Mouse (Mus musculus) retina, adult 2 months (tissue): Measurements from ENCODE around the gene Ncapd2.
A peak's percentile ranks its signal among the peaks of the same experiment; 100 is the strongest.

Experiments used
- DNase-seq: peaks from one replicate; pipeline ENCODE4 v3.0.0-alpha.2; 2012; ENCODE audit warnings: low read depth, low spot score

Gene Ncapd2

DNA sequence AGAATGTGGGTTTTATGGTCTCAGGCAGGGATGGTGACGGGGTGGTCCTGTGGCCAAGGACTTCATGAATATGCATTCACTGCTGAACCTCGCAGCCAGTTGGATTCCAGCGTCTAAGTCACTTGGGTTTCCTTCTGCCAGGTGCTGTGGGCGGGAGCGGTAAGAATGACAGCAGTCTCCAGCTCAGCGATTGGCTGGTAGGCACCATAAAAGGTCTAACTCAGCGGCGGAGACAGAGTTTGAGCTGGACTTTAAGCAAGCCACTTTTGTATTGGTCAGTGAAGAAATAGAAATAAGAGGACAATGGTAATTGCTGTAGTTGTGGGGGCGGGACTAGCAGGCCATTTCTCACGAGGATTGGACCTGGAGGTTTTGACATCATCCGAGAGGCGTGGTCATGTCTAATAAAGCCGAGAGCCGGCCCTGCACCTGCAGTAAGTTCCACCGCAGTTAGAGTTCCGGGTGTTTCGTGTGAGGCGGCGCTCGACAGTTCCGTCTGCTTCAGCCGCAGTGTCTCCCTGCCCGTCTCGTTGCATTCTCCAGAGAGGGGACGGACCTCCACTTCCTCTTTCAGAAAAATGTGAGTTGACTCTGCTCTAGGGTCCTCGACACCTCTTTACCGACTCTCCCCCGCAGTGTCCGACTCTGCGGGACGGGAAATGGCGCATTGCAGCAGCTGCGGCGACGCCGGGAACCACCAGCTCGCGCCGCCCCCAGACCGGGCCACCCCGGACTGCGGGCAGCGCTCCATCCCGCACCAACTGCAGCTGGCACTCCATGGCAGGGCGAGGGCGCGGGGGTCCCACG, 23.9 kb upstream of the Ncapd2 start, which contains the start of gene Vamp1:
Gene Vamp1 (plus strand): TSS at position 404 of the 807 bp plus-strand sequence.
- peak; percentile 92 for DNase-seq

DNA sequence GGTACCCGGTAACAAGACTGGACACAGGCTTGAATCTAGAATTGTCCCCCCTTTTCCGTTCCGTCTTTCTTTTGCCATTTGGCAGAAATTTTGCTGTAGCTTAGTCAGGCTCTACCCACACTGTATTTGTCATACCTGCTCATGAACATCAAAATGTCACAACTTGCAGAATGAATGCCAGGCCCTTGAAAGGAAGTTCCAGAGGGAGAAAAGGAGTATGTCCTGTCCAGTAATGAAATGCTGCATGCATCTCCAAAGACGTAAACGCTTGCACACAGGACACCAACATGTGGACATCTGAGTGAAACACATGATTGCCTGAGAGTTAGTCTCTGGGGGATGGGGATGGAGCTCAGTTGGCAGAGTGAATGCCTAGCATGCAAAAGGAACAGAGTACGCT, 22.2 kb upstream of the Ncapd2 start:
- no peak for DNase-seq

DNA sequence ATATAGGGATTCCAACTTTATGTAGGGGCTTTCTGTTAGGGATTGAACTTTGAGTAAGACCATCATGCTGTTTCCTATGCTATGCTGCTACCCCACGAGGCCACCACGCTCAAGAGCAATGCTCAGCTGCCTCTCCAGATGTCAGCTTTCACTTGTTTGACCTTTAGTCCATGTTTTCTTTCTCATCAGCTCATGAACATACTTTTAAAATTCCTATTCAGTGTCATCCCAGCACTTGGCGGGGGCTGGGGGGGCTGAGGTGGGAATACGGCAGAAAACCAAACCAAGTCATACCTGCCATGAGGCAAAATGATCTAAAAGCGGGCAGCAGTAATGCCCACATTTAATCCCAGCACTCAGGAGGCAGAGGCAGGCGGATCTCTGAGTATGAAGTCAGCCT, 21.6 kb upstream of the Ncapd2 start:
- no peak for DNase-seq

DNA sequence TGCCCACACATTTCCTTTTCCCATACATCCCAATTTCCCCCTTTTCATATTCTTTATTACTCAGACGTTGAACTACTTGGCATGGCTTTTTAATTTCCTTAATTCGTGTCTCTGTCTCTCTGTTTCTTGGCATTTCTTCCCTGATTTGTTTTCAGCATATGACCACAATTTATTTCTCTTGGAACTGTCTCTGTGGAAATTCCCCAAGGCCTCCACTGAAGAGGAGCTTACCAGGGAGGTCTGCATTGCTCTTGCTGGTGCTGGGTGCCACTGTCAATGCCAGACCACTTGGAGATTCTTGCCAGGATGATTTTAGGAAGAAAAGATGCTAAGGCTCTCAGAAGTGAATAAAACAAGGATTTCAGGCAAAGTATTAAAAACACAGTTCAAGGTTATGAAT, 21.1 kb upstream of the Ncapd2 start:
- no peak for DNase-seq

DNA sequence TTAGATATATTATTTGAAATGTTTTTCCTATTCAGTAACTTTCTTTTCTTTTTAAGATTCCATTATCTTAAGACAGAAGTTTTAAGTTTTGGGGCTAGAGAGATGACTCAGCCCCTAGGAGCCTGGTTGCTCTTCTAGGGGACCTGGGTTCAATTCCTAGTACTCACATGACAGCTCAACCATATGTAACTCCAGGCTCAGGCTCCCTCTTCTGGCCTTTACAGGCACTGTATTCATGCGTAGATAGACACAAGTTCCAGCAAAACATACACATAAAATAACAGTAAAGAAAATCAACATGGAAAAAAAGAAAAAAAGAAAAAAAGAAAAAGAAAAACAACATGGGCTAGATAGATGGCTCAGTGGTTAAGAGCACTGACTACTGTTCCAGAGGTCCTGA, 18.9 kb upstream of the Ncapd2 start:
- no peak for DNase-seq

DNA sequence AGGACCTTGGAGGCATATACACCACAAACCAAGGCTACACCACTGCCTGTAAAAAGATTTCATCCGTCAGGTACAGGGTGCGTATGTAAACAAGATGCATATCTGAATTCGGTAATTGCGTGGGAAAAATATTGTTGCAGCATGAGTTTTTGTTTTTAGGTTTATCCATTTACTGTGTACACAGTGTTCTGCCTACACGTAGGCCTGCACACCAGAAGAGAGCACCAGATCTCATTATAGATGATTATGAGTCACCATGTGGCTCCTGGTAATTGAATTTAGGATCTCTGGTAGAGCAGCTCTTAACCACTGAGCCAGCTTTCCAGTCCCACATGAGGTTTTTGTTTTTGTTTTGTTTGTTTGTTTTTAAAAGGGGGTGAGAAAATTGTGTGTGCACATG, 5.7 kb upstream of the Ncapd2 start:
- no peak for DNase-seq

DNA sequence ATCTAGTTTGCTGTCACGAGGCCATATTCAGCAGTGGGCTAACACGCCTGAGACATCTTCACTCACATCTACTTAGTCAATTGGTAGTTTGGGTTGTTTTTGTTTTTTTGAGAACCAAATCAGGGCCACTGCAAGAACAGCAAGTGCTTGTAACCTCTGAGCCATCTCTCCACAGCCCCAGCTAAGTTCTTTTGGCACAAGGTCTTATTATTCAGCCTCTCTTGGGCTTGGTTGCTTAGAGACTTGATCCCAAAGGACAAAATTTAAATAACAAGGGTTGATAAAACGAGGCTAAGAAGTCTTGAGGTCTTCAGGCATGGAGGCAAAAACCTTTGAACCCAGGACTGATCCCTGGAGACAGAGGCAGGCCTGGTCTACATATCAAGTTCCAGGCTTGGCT, 4.8 kb upstream of the Ncapd2 start:
- DNase-seq: no peak

DNA sequence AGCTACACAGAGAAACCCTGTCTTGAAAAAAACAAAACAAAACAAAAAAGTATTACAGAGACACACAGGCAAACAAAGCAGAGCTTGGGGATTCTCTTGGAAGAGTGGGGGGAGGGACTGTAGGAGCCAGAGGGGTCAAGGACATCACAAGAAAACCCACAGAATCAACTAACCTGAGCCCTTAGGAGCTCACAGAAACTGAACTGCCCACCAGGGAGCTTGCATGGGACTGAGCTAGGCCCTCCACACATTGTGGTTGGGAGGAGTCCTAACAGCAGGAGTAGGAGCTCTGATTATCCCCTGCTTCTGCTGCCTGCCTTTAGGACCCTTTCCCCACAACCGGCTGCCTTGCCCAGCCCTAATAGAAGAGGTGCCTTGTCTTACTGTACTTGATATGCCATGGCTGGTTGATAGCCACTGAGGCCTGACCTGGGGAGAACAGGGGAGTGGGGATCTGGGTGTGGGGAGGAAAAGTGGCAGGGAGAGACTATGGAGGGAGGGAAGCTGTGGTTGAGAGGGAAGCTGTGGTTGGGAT, 4.1 kb upstream of the Ncapd2 start:
- DNase-seq: no peak

DNA sequence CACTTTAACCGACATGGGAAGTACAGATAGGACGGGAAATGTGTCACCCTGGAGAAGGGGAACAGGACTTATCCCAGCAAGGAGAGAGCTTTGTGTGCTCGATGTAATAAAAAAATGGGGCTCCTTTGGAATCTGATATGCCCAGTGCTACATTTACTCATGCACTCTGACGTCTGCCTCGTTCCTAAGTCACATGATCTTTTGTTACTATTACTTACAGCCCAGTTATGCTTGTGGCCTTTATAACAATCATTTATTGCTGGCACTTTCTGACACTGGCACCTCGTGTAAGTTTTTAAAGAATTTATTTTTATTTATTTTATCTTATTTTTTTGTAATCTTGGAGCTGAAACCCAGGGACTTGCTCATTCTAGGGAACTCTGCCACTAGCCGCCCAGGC, 1.9 kb upstream of the Ncapd2 start:
- DNase-seq: no peak

DNA sequence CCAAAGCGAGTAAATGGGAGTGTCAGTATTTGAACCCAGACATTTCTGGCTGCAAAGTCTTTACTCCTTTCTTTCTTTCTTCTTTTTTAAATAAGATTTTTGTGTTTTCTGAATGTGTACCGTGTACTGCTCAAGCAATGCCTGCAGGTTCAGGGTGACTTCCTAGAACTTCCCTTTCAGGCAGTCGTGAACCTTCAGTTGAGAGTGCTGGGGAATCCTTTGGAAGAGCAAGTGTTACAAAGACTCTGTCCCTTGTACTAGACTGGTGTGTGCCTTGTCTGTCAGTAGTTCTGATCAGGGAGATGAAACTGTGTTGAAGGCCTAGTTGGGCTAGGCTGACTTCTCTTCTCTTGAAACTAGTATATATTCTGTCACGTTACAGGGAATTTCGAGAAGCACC, 1.3 kb upstream of the Ncapd2 start:
- no peak for DNase-seq

DNA sequence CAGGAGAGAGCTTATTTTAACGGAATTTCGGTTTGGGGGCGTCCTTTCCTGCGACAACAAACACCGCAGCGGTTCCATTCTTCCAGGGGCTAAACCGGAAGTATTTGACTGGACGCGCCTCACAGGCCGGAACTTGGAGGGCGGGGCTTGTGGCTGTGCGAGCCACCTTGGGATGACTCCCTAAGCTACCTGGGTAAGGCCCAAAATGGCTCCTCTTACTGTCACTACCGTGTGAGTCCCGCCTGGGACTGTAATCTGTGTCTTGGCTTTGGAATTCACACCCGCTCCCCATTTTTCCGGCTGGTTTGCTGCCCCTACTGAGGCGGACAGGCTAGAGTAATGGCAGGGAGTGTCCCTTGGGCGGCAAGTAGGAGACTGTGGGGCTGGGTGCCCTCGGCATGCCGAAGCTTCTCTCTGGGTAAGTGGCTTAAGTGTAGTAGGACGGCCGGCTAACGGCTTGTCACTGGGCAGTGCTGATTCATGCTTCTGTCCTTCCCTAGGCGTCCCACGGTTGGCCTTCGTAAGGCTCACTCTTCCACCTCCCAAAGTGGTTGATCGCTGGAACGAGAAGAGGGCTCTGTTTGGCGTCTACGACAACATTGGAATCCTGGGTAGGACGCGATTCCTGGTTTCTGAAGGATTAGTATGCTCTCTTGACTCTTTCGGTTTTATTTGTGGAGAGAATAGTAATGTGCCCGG, 664 bp upstream of the Ncapd2 start:
- DNase-seq: peak; percentile 91

DNA sequence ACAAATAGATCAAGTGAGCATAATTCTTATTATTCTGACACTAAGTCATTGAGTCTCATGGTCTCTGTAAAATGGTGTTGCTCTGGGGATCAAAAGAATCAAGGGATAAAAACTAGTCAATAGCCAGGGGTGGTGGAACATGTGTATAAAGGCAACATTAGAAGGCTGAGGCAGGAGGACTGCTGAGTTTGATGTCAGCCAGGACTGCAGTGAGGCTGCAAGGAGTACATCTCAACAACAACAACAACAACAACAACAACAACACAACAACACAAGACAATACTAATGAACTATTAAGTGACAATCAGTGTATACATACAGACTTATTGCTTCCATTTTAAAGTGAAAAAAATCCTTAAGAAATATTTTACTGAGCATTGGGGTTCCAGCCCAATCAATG, 685 bp downstream of the Ncapd2 start:
- DNase-seq: no peak

DNA sequence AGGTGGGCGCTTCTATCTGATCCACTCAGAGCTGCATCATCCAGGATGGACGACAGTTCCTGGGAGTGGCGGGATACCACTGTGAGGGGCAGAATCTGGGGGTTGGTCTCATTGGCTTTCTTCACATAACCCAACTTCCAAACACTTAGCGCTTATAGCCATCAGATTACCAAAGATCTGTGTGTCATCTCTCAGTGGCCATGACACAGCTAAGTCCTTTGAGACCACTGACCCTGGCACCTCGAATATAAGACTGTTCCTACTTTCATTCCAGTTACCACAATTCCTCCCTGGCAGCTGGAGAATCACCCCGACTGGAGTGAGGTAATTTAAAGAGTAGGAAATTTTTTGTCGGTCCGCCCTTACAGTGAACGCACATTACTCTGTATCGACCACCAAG, 5.3 kb downstream of the Ncapd2 start:
- DNase-seq: no peak

DNA sequence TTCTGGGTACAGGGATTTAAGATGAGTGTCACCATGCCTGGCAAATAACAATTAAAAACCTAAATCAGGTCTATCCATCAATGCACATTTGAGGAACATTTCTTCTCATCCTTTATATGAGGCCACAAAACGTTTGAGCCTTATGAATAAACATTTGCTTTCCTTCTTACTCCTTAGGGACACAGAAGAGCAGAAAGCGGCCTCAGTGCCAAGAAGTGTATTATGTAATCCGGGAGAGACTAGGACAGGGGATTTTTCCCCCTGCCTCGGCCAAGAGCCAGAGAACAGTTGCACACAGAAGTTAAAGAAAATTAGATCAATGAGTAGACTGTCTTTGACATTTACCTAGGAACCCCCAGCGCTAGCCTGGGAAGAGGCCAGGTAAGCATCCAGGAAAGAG, 9.4 kb downstream of the Ncapd2 start:
- no peak for DNase-seq

DNA sequence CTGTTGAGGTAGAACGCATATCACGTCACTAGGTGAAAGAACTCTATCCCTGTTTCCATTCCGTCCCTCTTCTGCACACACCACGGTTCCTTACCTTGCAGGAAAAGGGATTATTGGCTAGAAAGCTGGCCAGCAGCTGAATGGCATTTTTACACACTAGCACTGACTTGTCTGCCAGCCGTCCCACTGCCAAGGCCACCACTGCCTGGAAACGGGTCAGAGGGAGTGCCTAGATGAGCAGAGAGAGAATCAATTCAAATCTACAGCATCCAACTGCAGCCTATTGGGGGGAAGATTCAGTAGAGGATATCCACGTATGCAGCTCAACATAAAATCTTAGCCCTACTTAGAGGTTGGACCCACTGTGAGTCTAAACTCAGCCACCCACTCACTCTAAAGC, 11.9 kb downstream of the Ncapd2 start:
- no peak for DNase-seq

DNA sequence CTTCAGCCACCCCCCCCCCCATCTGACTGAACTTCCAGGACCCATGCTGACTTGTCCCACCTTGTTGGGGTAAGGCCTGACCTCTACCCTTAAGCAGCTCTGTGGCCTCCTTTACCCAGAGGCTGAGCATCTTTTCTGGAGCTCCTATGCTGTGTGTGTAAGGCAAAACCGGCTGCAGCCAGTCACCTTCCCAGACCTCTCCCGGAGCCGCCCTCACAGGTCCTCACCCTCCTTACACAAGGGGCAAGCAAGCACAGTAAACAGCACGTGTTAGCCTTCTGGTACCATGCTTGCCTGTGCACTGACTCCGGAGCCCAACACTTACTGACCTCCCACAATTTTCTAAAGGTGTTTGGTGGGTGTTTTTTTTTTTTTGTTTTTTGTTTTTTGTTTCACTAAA, 16.0 kb downstream of the Ncapd2 start:
- no peak for DNase-seq

DNA sequence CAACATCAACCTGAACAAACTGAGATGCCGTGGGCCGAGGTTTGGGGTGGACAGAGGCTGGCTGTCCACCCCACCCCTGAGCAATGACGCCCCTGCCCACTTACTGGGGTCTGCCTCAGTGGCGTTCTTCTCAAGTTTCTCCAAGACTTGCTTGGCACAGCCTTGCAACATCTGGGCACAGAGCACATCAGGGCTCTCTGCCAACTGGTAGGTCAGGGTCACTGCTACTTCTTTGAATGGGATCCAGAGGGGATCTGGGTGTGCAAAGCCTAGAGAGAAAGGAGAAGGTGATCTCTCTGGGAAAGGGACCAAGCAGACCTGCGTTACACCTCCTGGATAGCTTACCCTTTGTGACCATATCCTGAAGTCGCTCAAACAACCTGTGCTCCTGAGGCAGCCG, 18.2 kb downstream of the Ncapd2 start:
- DNase-seq: no peak

DNA sequence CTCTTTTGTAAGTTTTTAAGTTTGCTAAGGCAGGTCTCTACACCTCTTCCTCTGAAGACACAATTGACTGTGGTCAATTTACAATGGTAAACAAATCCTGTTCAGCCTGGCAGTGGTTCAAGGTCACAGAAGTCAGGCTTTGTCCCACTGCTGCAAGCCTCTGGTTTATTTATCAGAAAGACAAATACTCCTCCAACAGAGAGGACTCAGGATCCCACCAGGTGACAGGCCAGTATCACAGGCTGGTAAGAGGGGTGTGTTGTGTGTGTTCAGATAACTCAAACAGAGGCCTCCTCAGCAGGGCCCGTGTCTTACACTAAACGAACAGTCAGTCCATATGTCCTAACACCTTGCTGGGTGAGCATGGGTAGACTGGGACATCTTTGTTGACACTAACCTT, 19.0 kb downstream of the Ncapd2 start:
- DNase-seq: no peak

DNA sequence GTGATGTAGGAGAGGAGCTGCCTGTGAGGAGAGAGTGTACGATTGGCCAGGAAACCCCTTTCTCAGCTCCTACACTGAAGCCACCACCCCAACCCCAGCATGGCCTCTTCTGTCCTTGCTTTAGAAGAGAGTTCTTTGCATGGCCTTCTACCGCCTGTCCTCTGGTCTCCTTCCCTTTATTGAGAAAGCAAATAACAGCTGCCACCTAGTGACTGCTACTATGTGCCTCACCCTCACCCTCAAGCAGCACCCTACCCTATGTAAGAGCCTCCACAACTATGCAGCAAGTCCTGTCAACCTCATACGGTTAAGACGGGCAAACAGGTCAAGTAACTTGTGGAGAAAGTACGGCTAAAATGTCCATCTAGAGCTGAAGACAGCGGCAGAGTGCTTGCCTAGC, 21.3 kb downstream of the Ncapd2 start:
- no peak for DNase-seq

DNA sequence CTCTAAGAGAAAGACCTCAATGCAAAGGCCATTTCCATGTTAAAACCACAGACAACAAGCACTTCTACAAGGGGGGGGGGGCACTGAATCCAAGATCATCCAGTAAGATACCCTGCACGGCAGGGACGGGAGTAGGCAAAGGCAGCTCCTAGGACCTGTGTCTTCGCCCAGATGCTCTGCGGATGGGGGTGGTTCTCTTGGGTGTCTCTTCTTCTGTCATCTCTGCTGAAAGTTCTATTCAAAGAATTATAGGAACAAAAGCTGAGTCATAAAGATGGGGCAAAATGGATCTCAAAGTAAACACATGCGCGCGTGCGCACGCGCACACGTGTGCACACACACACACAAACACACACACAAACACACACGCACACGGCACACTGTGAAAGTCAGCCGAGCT, 23.4 kb downstream of the Ncapd2 start:
- DNase-seq: no peak

DNA sequence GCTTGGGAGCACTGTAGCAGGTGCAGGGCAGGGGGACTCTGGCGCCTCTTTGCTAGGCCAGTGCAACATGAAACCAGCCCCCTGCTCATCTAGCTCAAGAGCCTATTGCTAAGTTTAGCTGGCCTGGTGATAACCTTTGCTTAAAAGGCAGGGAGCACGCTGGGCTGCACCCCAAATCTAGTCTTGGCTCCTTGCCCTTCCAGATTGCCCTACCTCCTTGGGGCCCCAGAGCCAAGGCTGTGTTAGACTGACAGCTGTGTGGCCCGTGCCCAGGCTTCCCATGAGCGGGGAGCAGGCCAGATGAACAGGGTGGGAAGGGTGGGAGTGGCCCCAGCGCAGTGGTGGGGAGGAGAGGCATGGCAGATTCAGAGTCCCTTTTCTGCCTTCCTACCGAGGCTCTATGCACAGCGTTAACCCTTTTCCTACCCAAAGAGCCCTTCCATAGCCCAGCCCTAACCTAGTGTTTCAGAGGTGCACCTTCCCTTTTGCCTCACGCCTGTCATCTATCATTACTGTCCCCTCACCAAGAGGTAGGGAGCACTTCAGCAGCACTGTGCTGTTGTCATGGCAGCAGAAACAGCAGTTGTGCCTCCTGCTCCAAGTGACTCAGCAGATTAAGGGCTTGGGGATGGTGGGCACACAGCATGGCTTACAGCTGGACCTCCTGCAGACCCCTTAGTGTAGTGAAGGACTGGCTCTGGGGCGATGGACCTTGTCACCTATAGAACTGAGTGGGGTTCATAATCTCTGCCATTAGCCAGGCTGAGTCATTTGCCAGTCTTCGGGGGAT, 24.4 kb downstream of the Ncapd2 start:
- DNase-seq: no peak

DNA sequence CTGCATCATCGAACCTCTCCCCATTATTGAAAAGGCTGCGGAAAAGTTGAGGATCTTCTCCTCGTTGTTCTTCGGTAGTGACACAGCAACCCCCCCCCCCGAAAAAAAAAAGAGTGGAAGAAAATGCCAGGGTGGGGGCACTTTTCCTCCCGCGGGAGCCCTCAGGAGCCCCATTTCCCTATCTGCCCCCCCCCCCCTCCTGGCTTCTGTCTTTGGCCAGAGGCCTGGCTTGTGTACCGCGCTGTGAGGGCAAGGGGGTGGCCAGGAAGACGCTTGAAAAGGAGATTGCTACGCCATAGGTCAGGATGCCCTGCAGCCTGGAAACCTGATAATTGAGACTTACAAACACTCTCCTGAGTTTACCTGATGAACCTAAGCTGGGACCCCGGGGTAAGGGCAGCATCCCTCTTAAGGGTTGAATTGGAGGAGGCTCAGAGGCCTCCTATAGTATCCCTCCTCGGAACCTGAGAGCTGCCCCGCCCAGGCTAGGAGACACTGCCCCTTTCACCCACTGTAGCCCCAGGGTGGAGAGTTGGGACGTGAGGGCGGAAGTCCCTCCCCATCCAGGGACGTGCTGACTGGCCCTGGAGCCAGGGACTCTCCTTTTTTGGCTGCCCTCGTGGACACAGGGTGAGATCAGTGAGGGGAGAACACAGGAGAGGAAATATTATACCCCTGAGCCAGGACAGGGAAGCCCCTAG, 25.3 kb downstream of the Ncapd2 start, which contains the start of gene Gapdh:
Gene Gapdh (minus strand): TSS at position 417 of the 701 bp plus-strand sequence.
- no peak for DNase-seq
